Mouse (Mus musculus): ENCODE results near the gene Dennd4b.
A peak's percentile ranks its signal among the peaks of the same experiment; 100 is the strongest.
"Not testable (repeated sequence)": the region's sequence is repeated elsewhere in the genome, so short reads cannot be mapped to it uniquely, and the experiment has no call there.

The Dennd4b gene

DNA sequence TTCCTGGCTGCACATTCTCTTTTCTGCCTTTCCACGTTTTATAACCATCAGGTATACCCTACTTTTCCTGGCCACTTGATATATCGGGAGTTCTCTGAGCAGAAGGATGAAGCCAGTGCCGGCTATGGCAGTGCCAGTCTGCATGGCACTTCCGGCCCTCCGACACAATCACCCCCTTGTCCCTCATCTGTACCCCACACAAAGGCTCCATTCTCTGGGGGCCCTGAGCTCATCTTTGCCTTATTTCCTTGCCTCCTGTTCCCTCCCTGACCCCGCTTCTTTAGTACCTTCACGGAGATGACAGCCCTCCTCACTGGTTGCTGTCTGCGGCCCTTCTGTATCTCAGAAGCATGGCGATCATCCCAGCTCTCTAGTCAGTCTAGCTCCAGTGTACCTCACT is 15.7 kb downstream of the Dennd4b start:
- H3K27me3 ChIP-seq (ENCODE audit: control insufficient read depth, insufficient read depth, low read length, poor library complexity, severe bottlenecking), result no peaks in the 10 kb centered on the region
- peaks cover 30% of the 10 kb centered on the region for H3K36me3 ChIP-seq (ENCODE audit: control insufficient read depth, insufficient read depth, low read length, poor library complexity, severe bottlenecking)
- no peak for DNase-seq (ENCODE audit: low read depth, low spot score)

DNA sequence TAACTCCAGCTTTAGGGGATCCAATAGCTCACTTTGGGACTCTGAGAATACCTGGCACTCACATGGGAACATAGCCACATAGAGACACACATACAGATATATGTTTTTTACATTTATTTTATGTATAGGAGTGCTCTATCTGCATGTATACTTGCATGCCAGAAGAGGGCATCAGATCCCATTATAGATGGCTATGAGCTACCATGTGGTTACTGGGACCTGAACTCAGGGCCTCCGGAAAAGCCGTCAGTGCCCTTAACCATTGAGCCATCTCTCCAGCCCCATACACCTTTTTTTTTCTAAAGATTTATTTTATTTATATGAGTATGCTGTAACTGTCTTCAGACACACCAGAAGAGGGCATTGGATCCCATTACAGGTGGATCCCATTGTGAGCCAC is 19.2 kb downstream of the Dennd4b start:
- Histone ChIP-seq H3K27me3 (ENCODE audit: control insufficient read depth, insufficient read depth, low read length, poor library complexity, severe bottlenecking) (no peaks in the 10 kb centered on the region), H3K36me3 (ENCODE audit: control insufficient read depth, insufficient read depth, low read length, poor library complexity, severe bottlenecking) (peaks cover 13% of the 10 kb centered on the region)
- DNase-seq (ENCODE audit: low read depth, low spot score), result no peak

DNA sequence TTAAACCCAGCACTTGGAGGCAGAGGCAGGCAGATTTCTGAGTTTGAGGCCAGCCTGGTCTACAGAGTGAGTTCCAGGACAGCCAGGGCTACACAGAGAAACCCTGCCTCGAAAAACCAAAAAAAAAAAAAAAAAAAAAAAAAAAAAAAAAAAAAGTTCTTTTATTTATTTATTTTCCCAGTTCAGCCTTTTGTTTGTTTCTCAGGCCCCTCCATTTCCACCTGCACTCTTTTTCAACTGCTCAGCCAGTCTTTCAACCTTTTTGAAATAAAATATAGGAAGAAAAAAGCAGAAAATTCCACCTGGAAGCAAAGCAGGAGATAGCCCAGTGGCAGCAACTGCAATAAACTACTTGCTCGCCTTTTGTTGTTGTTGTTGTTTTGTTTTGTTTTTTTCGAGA is 24.4 kb downstream of the Dennd4b start:
- DNase-seq (ENCODE audit: low read depth, low spot score); H3K36me3 ChIP-seq (ENCODE audit: control insufficient read depth, insufficient read depth, low read length, poor library complexity, severe bottlenecking); H3K27me3 ChIP-seq (ENCODE audit: control insufficient read depth, insufficient read depth, low read length, poor library complexity, severe bottlenecking): not testable (repeated sequence)

- DNase-seq (ENCODE audit: low read depth, low spot score), result no peak
- Histone ChIP-seq H3K36me3 (ENCODE audit: control insufficient read depth, insufficient read depth, low read length, poor library complexity, severe bottlenecking) (no peaks in the 10 kb centered on the region), H3K27me3 (ENCODE audit: control insufficient read depth, insufficient read depth, low read length, poor library complexity, severe bottlenecking) (no peaks in the 10 kb centered on the region)
Measured at GRCm38 (mm10) chr3:90290602-90291001, 25.6 kb downstream of the Dennd4b start.

DNA sequence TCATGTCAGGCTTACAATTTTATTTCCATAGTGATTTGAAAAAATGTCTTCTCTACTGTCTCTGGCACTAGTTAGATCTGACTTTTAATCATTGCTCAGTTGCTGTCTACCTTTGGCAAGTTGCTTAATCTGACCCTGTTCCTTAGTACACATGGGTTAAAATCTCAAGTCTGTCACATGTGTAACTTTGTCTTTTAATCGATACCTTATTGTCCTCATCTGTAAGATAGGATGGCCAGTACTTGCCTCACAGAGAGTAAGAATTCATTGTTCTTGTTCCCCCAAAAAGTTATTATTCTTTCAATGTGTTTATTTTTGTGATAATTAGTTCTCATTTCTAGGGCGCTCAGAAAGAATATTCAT is 27.0 kb downstream of the Dennd4b start:
- DNase-seq (ENCODE audit: low read depth, low spot score), result no peak
- Histone ChIP-seq H3K36me3 (ENCODE audit: control insufficient read depth, insufficient read depth, low read length, poor library complexity, severe bottlenecking) (no peaks in the 10 kb centered on the region), H3K27me3 (ENCODE audit: control insufficient read depth, insufficient read depth, low read length, poor library complexity, severe bottlenecking) (no peaks in the 10 kb centered on the region)

GRCm38 (mm10) chr3:90292345-90293275 is 27.6 kb downstream of the Dennd4b start, which contains the start of gene Gatad2b:
Gene Gatad2b (plus strand): TSS chr3:90293178.
- peak; percentile 100 for DNase-seq (ENCODE audit: low read depth, low spot score)
- Histone ChIP-seq H3K36me3 (ENCODE audit: control insufficient read depth, insufficient read depth, low read length, poor library complexity, severe bottlenecking) (no peaks in the 10 kb centered on the region), H3K27me3 (ENCODE audit: control insufficient read depth, insufficient read depth, low read length, poor library complexity, severe bottlenecking) (no peaks in the 10 kb centered on the region)

DNA sequence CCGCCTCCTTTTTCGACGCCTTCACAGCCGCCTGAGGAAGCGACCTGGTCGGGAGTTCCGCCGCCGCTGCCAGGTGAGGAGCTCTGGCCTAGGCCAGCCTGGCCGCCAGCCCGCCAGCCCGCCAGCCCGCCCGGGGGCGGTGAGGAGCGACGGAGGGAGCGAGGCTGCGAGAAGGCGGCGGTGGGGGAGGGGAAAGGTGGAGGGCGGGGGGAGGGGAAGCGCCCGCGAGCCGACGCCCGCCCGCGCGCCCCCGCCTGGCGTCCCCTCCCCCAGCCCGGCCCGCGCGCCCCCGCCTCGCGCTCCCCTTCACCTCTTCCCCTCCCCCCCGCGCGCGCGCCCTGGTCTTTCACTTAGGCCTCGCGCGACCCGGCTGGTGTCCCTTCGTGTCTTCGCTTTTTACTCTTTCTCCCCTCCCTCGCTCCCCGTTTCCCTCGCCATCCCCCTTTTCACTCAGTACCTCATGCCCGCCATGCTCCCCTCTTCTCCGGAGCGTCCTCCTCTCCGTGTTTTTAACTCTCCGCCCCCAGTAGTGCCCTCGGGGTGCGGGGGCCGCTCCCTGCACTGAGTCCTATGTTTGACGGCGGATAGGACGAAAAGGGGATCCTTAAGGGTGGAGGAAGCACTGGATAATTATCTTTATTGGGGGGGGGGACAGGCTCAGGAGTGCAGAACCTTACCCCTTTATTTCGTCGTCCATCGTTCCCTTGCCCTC is 28.5 kb downstream of the Dennd4b start:
- H3K27me3 ChIP-seq (ENCODE audit: control insufficient read depth, insufficient read depth, low read length, poor library complexity, severe bottlenecking), result no peaks in the 10 kb centered on the region
- no peak for DNase-seq (ENCODE audit: low read depth, low spot score)
- H3K36me3 ChIP-seq (ENCODE audit: control insufficient read depth, insufficient read depth, low read length, poor library complexity, severe bottlenecking), result no peaks in the 10 kb centered on the region

- H3K36me3 ChIP-seq (ENCODE audit: control insufficient read depth, insufficient read depth, low read length, poor library complexity, severe bottlenecking), result no peaks in the 10 kb centered on the region
- no peak for DNase-seq (ENCODE audit: low read depth, low spot score)
- no peaks in the 10 kb centered on the region for H3K27me3 ChIP-seq (ENCODE audit: control insufficient read depth, insufficient read depth, low read length, poor library complexity, severe bottlenecking)
Measured at GRCm38 (mm10) chr3:90294064-90294440, 29.1 kb downstream of the Dennd4b start.

DNA sequence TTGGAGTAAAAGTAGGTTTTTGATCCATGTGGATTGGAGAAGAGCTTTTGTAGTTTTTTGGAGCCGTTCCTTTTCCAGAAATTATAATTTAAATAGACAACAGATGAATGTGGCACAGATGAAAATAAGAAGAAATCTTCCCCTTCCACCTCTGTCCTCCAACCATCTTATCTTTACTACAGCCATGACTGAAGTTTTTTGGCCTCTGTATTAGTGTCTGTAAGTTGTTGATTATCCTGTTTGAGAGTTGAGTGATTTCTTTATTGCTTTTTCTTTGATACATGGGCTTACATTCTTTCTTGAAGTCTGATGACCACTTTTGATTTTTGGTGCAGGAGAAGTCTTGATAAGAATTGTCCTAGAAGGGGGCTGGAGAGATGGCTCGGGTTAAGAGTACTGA is 29.7 kb downstream of the Dennd4b start:
- Histone ChIP-seq H3K36me3 (ENCODE audit: control insufficient read depth, insufficient read depth, low read length, poor library complexity, severe bottlenecking) (no peaks in the 10 kb centered on the region), H3K27me3 (ENCODE audit: control insufficient read depth, insufficient read depth, low read length, poor library complexity, severe bottlenecking) (no peaks in the 10 kb centered on the region)
- DNase-seq (ENCODE audit: low read depth, low spot score), result no peak

- no peak for DNase-seq (ENCODE audit: low read depth, low spot score)
- Histone ChIP-seq H3K27me3 (ENCODE audit: control insufficient read depth, insufficient read depth, low read length, poor library complexity, severe bottlenecking) (no peaks in the 10 kb centered on the region), H3K36me3 (ENCODE audit: control insufficient read depth, insufficient read depth, low read length, poor library complexity, severe bottlenecking) (no peaks in the 10 kb centered on the region)
Measured at GRCm38 (mm10) chr3:90305801-90306200, 40.8 kb downstream of the Dennd4b start.

DNA sequence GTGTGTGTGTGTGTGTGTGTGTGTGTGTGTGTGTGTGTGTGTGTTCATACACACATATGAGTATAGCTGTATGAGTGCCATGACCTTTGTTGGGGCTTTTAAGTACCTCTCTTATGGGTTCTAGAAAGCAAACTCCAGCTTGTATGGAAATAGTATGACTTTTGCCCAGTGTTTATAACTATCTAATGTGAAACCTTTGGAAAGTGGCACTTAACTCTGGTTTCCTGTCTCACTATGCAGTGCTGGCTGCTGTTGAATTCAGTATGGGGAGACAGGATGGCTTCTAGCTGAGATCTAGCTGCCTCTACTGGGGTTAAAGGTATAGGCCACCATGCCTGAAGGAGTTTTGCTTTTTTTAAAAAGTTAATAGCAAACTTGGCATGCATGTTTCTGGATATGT is 44.6 kb downstream of the Dennd4b start:
- DNase-seq (ENCODE audit: low read depth, low spot score), result no peak
- no peaks in the 10 kb centered on the region for H3K27me3 ChIP-seq (ENCODE audit: control insufficient read depth, insufficient read depth, low read length, poor library complexity, severe bottlenecking)
- H3K36me3 ChIP-seq (ENCODE audit: control insufficient read depth, insufficient read depth, low read length, poor library complexity, severe bottlenecking), result no peaks in the 10 kb centered on the region

DNA sequence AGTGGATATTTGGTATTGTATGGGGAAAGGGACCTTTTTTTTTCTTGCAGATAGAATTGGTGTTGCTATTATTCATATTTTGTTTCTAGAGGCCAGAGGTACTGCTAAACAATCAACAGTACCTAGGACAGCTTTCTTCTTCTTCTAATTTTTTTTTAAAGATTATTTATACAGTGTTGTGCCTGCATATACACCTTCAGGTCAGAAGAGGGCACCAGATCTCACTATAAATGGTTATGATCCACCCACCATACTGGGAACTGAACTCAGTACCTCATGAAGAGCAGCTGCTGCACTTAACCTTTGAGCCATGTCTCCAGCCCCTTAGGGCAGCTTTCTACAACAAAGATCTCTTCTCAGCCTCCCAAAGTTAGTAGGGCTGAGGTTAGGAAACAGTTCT is 48.4 kb downstream of the Dennd4b start:
- peak; percentile 73 for DNase-seq (ENCODE audit: low read depth, low spot score)
- Histone ChIP-seq H3K36me3 (ENCODE audit: control insufficient read depth, insufficient read depth, low read length, poor library complexity, severe bottlenecking) (no peaks in the 10 kb centered on the region), H3K27me3 (ENCODE audit: control insufficient read depth, insufficient read depth, low read length, poor library complexity, severe bottlenecking) (no peaks in the 10 kb centered on the region)

- no peak for DNase-seq (ENCODE audit: low read depth, low spot score)
- H3K36me3 ChIP-seq (ENCODE audit: control insufficient read depth, insufficient read depth, low read length, poor library complexity, severe bottlenecking), result no peaks in the 10 kb centered on the region
Measured at GRCm38 (mm10) chr3:90314241-90314640, 49.3 kb downstream of the Dennd4b start.

GRCm38 (mm10) chr3:90322289-90322688 is 57.3 kb downstream of the Dennd4b start:
- no peak for DNase-seq (ENCODE audit: low read depth, low spot score)
- no peaks in the 10 kb centered on the region for H3K27me3 ChIP-seq (ENCODE audit: control insufficient read depth, insufficient read depth, low read length, poor library complexity, severe bottlenecking)
- no peaks in the 10 kb centered on the region for H3K36me3 ChIP-seq (ENCODE audit: control insufficient read depth, insufficient read depth, low read length, poor library complexity, severe bottlenecking)

More at GRCm38 (mm10) chr3:90314241-90314640, 49.3 kb downstream of the Dennd4b start:
- H3K27me3 ChIP-seq (ENCODE audit: control insufficient read depth, insufficient read depth, low read length, poor library complexity, severe bottlenecking), result no peaks in the 10 kb centered on the region

DNA sequence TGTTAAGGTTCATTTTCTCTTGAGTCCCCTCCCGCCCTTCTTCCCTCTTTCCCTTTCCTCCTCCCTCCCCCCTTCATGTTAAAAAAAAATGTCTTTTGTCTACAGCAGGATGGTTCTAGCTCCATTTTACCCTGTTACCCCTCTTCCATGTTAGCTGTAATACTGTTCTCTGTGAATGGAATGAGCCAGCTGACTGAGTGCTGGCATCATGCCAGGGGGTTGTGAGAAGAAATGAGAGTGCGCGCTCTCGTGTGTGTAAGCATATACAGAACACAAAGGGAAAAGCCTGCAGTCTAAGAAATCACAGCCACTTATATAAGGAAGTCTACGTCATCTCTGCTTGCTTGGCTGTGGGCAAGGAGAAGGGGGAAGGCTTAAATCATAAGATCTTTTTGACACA is 58.1 kb downstream of the Dennd4b start:
- H3K27me3 ChIP-seq (ENCODE audit: control insufficient read depth, insufficient read depth, low read length, poor library complexity, severe bottlenecking), result no peaks in the 10 kb centered on the region
- DNase-seq (ENCODE audit: low read depth, low spot score), result peak; percentile 83
- H3K36me3 ChIP-seq (ENCODE audit: control insufficient read depth, insufficient read depth, low read length, poor library complexity, severe bottlenecking), result no peaks in the 10 kb centered on the region
